Mouse (Mus musculus): ENCODE data around the gene Gm49396.

DNA sequence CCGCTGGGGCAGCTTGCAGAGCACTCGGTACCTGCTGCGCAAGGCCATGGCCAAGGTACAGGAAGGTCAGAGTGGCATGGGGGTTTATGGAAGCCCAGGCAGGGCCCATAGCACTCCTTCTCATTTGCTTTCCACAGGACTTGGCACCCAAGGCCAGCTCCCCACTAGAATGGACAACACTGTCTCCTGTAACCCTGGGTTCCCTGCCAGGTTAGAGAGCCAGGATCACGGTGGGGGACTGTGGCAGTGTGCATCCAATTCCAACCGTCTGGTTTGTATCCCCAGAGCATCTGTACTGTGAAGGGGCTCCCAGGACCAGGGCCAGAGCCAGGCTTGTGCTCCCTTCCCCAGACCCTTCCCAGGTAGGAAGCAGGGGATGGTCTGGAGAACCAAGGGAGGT lies 42.3 kb upstream of the Gm49396 start:
- TF ChIP-seq GATA1 (IDR thresholded peaks at IDR 0.05; ENCODE audit: borderline replicate concordance, low read length) (no peak), FLI1 (IDR thresholded peaks at IDR 0.05; ENCODE audit: low read length) (no peak)
